Mouse (Mus musculus) E14TG2a.4 (cell line): Measurements from ENCODE around the gene Mpp3.

Experiments
- H3K27me3 ChIP-seq: 2 replicates; pipeline ENCODE4 v1.6.1; 2014; ENCODE audit warnings: low read length, control low read depth; ENCODE audit not compliant: insufficient read depth
- H3K36me3 ChIP-seq: 2 replicates; pipeline ENCODE4 v1.6.1; 2014; ENCODE audit warnings: low read length, control low read depth; ENCODE audit not compliant: insufficient read depth
- H3K4me1 ChIP-seq: replicated peaks from 2 replicates; pipeline ENCODE4 v1.6.1; 2014; ENCODE audit warnings: low read depth, low read length, control low read depth
- H3K4me3 ChIP-seq: replicated peaks from 2 replicates; pipeline ENCODE4 v1.5.1; 2014; ENCODE audit warnings: mild to moderate bottlenecking, low read length
- H3K9me3 ChIP-seq: 2 replicates; pipeline ENCODE4 v1.6.1; 2014; ENCODE audit warnings: low read length, control low read depth
- CTCF ChIP-seq: conservative IDR thresholded peaks from 2 replicates; pipeline ENCODE4 v1.5.1; 2014; ENCODE audit warnings: low read length
- NANOG ChIP-seq: IDR thresholded peaks from 2 replicates; pipeline ENCODE4 v1.6.1; 2014; ENCODE audit warnings: borderline replicate concordance, low read length, mixed read lengths
- POU5F1 ChIP-seq: IDR thresholded peaks from 2 replicates; pipeline ENCODE4 v1.6.1; 2014; ENCODE audit warnings: low read length, borderline replicate concordance

Gene Mpp3

DNA sequence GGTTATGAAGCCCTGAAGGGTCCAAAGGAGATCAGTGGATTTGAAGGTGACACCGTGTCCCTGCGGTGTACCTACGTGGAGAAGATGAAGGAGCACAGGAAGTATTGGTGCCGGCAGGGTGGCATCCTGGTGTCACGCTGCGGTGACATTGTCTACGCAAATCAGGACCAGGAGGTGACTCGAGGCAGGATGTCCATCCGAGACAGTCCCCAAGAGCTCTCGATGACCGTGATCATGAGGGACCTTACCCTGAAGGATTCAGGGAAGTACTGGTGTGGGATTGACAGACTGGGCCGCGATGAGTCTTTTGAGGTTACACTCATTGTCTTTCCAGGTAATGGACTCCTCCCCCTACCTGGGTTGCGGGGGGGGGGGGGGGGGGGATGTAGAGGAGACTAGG, 14.7 kb upstream of the Mpp3 start:
- peaks cover 6% of the 10 kb centered on the region; the same call in 1 of the 2 replicates for H3K27me3 ChIP-seq
- H3K9me3 ChIP-seq: peaks cover 6% of the 10 kb centered on the region; the same call in 1 of the 2 replicates
- H3K4me3 ChIP-seq: no peak overlapping the region
- TF ChIP-seq POU5F1: no peak
- TF ChIP-seq NANOG: no peak
- no peak for TF ChIP-seq CTCF
- peaks cover 3% of the 10 kb centered on the region; the same call in 1 of the 2 replicates for H3K4me1 ChIP-seq
- no peaks in the 10 kb centered on the region for H3K36me3 ChIP-seq

DNA sequence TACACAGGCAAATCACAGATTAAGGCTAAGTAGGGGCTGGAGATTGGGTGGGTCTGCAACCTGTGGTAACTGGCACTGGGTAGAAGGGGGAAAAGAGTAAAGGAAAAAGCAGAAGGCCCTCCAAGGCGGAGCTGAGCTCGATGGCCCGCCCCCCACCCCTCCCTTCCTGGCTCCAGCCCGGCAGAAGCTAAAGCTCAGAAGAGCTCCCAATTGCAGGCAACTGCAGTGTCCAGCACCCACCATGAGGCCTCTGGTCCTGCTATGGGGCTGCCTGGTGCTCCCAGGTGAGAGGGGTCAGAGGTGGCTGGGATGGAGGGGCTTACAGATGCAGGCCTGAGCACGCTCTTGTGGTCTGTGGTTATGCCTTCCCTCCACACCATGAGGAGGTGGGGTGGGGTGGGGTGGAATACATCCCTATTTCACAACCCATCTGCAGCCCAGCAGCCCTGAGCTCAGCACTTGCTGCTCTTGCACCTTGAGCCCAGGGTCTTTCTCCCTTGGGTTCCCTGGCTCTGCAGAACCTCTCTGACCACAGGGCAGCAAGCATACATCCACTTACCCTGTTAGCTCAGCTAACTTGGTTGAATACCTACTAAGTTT, 13.2 kb upstream of the Mpp3 start, which contains the start of gene Cd300lg:
Gene Cd300lg, plus strand, starts transcription at position 160 of the 600 bp plus-strand sequence.
- Histone ChIP-seq H3K4me1 (peaks cover 6% of the 10 kb centered on the region; the same call in 1 of the 2 replicates), H3K9me3 (peaks cover 6% of the 10 kb centered on the region; the same call in 1 of the 2 replicates), H3K4me3 (no peak within 1 kb of the TSS), H3K36me3 (no peaks in the 10 kb centered on the region), H3K27me3 (peaks cover 7% of the 10 kb centered on the region)
- TF ChIP-seq NANOG (no peak), CTCF (no peak), POU5F1 (no peak)

DNA sequence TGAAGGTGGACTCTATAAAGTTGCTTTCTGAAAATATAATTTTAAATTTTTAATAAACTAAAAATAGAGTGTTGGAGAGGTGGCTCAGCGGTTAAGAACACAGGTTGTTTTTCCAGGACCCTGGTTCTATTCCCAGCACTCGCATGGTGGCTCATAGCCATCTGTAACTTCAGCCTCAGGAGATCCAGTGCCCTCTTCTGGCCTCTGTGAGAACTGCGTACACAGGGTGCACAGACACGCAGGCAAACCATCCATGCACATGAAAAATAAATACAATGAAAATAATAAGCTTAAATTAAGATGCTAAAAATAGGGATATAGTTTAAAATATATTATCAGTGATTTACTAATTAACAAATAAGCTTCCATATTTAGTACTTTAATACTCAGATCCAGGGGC, 12.4 kb upstream of the Mpp3 start:
- peak; percentile 39 for TF ChIP-seq CTCF
- no peak for TF ChIP-seq POU5F1
- peaks cover 7% of the 10 kb centered on the region; the same call in 1 of the 2 replicates for H3K27me3 ChIP-seq
- H3K9me3 ChIP-seq: peaks cover 5% of the 10 kb centered on the region; the same call in 1 of the 2 replicates
- no peaks in the 10 kb centered on the region for H3K36me3 ChIP-seq
- peaks cover 6% of the 10 kb centered on the region; the same call in 1 of the 2 replicates for H3K4me1 ChIP-seq
- H3K4me3 ChIP-seq: no peak overlapping the region

DNA sequence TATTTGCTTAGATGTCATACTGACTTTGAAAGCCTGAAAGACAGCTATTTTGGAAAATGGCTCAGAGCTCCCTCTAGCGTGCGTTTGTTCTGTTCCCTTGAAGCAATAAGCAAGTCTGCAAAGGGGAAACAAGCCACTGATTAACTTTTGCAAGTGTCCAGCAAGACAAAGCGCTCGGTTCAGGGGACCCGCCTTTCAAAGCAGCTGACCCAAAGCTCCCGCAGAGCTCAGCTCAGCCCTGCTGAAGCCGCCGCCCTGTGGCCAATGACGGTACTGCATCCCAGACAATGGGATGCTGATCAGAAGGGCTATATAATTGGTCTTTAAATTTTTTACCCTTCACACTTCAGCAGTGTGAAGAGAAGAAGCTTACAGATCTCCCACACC, 11.9 kb upstream of the Mpp3 start:
- H3K27me3 ChIP-seq: peaks cover 7% of the 10 kb centered on the region; the same call in 1 of the 2 replicates
- H3K4me3 ChIP-seq: no peak overlapping the region
- TF ChIP-seq POU5F1 (no peak), NANOG (no peak), CTCF (peak; percentile 97)
- peaks cover under 1% of the 10 kb centered on the region; the same call in 1 of the 2 replicates for H3K9me3 ChIP-seq
- no peaks in the 10 kb centered on the region for H3K36me3 ChIP-seq
- peaks cover 6% of the 10 kb centered on the region; the same call in 1 of the 2 replicates for H3K4me1 ChIP-seq

DNA sequence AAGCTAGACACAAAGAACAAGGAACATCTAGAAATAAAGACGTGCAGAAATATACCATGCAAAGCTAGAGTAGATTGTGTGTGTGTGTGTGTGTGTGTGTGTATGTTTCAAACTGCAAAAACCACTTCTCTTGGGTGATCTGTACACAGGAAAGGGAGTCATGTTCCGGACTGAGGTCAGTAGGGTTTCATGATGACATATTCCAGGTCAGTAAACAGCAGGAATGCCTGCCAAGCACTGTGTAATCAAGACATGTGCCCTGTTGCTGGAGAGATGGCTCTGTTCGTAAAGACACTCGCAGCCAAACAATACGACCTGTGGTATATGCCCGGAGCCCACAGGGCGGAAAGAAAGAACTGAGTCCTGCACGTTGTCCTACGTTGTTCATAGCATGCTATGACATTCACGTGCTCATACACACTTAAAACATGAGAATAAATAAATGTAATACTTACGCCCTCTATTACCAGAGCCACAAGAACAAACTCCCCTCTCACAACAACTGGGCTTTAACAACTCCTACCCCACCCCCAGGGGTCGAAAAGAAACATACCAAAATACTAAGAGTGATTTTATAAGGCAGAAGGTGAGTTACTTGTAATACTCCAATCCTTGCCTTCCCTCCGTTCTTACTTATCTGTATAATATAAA, 11.4 kb upstream of the Mpp3 start:
- H3K9me3 ChIP-seq: no peaks in the 10 kb centered on the region
- H3K27me3 ChIP-seq: peaks cover 7% of the 10 kb centered on the region; the same call in 1 of the 2 replicates
- peaks cover 6% of the 10 kb centered on the region; the same call in 1 of the 2 replicates for H3K4me1 ChIP-seq
- TF ChIP-seq CTCF (no peak), POU5F1 (no peak), NANOG (no peak)
- no peaks in the 10 kb centered on the region for H3K36me3 ChIP-seq
- no peak overlapping the region for H3K4me3 ChIP-seq

DNA sequence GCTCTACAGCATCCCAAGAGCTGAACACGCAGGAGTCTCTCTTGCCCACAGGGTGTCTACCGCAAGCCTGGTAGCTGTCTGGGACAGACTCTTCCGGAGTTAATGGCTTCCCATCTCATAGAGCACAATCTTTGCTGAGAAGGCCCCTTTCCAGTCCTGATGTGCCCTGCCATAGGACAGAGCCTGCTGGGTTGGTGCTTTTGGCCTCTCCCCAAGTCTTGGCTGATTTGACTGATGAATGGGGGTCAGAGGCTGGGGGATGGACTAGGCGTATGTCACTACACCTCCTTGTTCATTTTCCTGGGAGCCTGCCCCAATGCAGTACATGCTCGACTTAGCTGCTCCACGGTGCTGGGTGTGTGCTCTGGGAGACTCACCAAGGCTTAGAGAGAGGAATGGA, 9.5 kb upstream of the Mpp3 start:
- Histone ChIP-seq H3K4me1 (peaks cover 6% of the 10 kb centered on the region; the same call in 1 of the 2 replicates), H3K4me3 (no peak overlapping the region), H3K27me3 (peaks cover 8% of the 10 kb centered on the region; the same call in 1 of the 2 replicates), H3K36me3 (no peaks in the 10 kb centered on the region), H3K9me3 (no peaks in the 10 kb centered on the region)
- no peak for TF ChIP-seq POU5F1
- no peak for TF ChIP-seq NANOG
- TF ChIP-seq CTCF: no peak

DNA sequence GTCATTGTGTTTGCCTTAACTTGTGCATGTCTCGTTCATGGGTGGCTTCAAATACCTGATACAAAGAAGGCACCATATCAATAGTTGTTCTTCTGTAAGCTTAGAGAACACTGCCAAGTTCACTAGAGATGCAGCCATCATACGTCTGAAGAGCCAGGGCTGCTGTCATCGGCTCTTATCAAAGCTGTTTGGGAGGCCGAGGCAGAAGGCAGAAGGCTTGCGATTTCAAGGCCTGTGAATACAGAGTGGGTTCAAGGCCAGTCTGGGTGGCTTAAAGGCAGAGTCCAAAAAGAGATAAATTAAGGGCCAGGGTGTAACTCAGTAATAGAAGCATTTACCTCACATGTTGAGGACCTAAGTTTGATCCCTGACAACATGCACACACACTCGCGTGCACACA, 8.1 kb upstream of the Mpp3 start:
- peaks cover 9% of the 10 kb centered on the region for H3K27me3 ChIP-seq
- H3K4me3 ChIP-seq: no peak overlapping the region
- no peaks in the 10 kb centered on the region for H3K36me3 ChIP-seq
- no peaks in the 10 kb centered on the region for H3K9me3 ChIP-seq
- peaks cover 3% of the 10 kb centered on the region; the same call in 1 of the 2 replicates for H3K4me1 ChIP-seq
- TF ChIP-seq POU5F1 (no peak), NANOG (no peak), CTCF (no peak)

DNA sequence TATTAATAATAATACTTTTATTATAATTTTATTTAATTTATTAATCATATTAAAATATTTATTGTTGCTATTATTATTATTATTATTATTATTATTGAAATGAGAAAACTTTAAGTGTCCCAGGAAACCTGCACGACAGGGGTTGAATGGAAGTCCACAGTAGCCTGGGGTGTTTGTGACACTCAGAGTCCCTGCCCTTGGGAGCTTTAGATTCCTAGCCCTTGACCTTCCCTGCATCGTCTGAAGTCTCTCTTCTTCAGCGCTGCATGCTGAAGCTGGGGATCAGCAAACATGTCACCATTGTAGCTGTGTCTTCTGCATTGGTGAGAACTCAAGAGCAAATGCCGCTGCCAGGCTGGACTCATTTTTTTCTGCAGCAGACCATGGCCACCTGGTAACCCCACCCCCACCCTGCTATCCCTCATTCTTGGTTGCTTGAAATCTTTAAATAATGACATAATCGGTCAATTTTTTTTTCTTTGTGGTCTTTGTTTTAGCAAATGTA, 7.2 kb upstream of the Mpp3 start:
- Histone ChIP-seq H3K36me3 (no peaks in the 10 kb centered on the region), H3K4me3 (no peak overlapping the region), H3K4me1 (peaks cover 3% of the 10 kb centered on the region; the same call in 1 of the 2 replicates), H3K9me3 (no peaks in the 10 kb centered on the region), H3K27me3 (peaks cover 15% of the 10 kb centered on the region)
- TF ChIP-seq POU5F1 (no peak), NANOG (no peak), CTCF (no peak)

DNA sequence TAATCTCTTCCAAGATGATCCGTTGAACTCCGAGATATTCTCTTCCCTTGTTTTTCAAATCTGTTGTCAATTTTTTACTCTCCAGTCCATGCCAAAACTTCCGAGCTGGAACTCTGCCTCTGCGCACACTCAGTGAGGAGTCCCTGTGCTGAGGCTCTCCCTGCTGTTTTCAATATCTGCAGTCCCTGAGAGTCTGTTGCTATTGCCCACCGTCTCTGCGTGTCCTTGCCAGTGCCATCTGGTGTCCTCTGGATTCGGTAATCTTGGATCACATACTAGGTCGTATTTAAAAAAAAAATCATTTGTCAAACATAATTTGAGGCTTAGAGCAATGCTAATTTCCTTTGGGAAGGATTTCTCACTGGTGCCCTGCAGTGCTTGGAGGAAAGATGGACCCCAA, 6.6 kb upstream of the Mpp3 start:
- Histone ChIP-seq H3K36me3 (no peaks in the 10 kb centered on the region), H3K4me1 (peaks cover 3% of the 10 kb centered on the region; the same call in 1 of the 2 replicates), H3K4me3 (no peak overlapping the region), H3K9me3 (no peaks in the 10 kb centered on the region), H3K27me3 (peaks cover 18% of the 10 kb centered on the region)
- TF ChIP-seq POU5F1 (no peak), CTCF (no peak), NANOG (no peak)
